ENCODE assay signal across 13 mouse cellular contexts in genomic region chr5:66877066-66877465, GRCm38 (mm10).
"Had no signal": no experiment of that assay in that cellular context is flagged by ENCODE, and none has a peak within 500 bp of the region (broad histone marks: within the 10 kb centered on the region; RNA-seq: fewer than 3 reads in every experiment).

No protein-coding gene starts in this region.

- H3K27ac ChIP-seq: limb, embryonic 13.5 days; liver, embryonic 14.5 days; midbrain, embryonic 15.5 days; neural tube, embryonic 13.5 days had no signal

- DNase-seq: kidney, adult 18-20 months; kidney, postnatal 14 days; layer of hippocampus, postnatal 36 days; left cerebral cortex, postnatal 4 days; lung, adult 18-20 months; lung, postnatal 4 days; retina, postnatal 1 day; thymus, adult 2 months; thymus, postnatal 25 days had no signal

- H3K36me3 ChIP-seq: limb, embryonic 13.5 days; midbrain, embryonic 15.5 days; neural tube, embryonic 13.5 days had no signal

- H3K27me3 ChIP-seq: limb, embryonic 13.5 days; midbrain, embryonic 15.5 days; neural tube, embryonic 13.5 days had no signal

- H3K4me1 ChIP-seq: midbrain, embryonic 15.5 days had no signal

- H3K4me3 ChIP-seq: limb, embryonic 13.5 days; midbrain, embryonic 15.5 days; neural tube, embryonic 13.5 days had no signal

- H3K9me3 ChIP-seq: limb, embryonic 13.5 days; midbrain, embryonic 15.5 days; neural tube, embryonic 13.5 days had no signal
